Mouse (Mus musculus) liver, embryonic 16.5 days (tissue): ENCODE results near the gene Fndc3a. TPM values are rescaled to one million over a fixed set of nuclear protein-coding genes. Genes with fewer than 3 reads are reported as not detected.

ENCODE experiments used
- ATAC-seq: fragments of 200-750 bp; cut with Nextera tagmentation; 2 replicates; pipeline ENCODE4 v1.8.0; 2017; ENCODE audit warnings: low read depth, mild to moderate bottlenecking, moderate number of reproducible peaks, moderate library complexity
- H3K27ac ChIP-seq: fragments of 300-500 bp; sonication (generic); 2 replicates; pipeline ENCODE4 v1.5.1; 2014; ENCODE audit warnings: mild to moderate bottlenecking, low read length
- H3K27me3 ChIP-seq: fragments of 300-500 bp; sonication (generic); 2 replicates; pipeline ENCODE4 v1.6.1; 2014; ENCODE audit warnings: low read depth, low read length, mixed read lengths; ENCODE audit not compliant: control insufficient read depth, insufficient read depth
- H3K36me3 ChIP-seq: fragments of 300-500 bp; sonication (generic); 2 replicates; pipeline ENCODE4 v1.6.1; 2014; ENCODE audit warnings: mild to moderate bottlenecking; ENCODE audit not compliant: control insufficient read depth, insufficient read depth
- H3K4me1 ChIP-seq: fragments of 300-500 bp; sonication (generic); 2 replicates; pipeline ENCODE4 v1.6.1; 2014; ENCODE audit warnings: low read depth, low read length, mixed read lengths; ENCODE audit not compliant: control insufficient read depth
- H3K4me2 ChIP-seq: fragments of 300-500 bp; sonication (generic); 2 replicates; pipeline ENCODE4 v1.6.1; 2014; ENCODE audit warnings: low read depth, low read length, mixed read lengths
- H3K4me3 ChIP-seq: fragments of 300-500 bp; sonication (generic); 2 replicates; pipeline ENCODE4 v1.5.1; 2014; ENCODE audit warnings: low read depth, mild to moderate bottlenecking, low read length
- H3K9ac ChIP-seq: fragments of 300-500 bp; sonication (generic); 2 replicates; pipeline ENCODE4 v1.6.1; 2014; ENCODE audit warnings: low read depth, low read length
- H3K9me3 ChIP-seq: fragments of 300-500 bp; sonication (generic); replicated peaks from 2 replicates; pipeline ENCODE4 v1.6.1; 2016; ENCODE audit warnings: low read length; ENCODE audit not compliant: control insufficient read depth
- WGBS: fragments of 180-500 bp; shearing (Covaris S2); extraction: QIAGEN DNeasy Blood & Tissue Kit; methylation state at CpG from one replicate; pipeline ENCODE4 v1.1.7; 2014; ENCODE audit not compliant: insufficient replicate concordance; 5-methylcytosine and 5-hydroxymethylcytosine counted together
- polyA plus RNA-seq: library from polyadenylated mRNA; unstranded; fragments of >200 nt; fragmentation: Nextera tagmentation; extraction: Ambion mirVana; gene quantifications from 2 replicates; pipeline ENCODE4 v1.2.1, GENCODE M21; 2015

Fndc3a gene
- polyA plus RNA-seq, 1 experiment from 2014 or later, result 14.2 TPM

DNA sequence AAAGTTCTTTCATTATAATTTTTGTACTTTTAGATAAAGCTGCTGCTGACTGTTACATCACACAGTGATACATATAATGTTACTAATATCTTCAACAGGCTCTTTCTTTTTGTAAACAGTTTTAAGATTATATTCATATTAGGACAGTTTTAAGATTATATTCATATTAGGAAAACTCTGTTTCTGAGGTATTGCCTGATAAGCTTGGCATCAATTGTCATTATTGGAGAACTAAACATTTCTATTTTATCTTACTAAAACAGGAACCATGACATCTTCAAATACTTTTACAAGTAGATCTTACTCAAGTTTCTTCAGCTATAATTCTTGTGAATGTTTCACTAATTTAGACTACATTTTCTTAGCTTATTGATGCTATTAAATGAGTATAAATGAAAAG lies 84.4 kb downstream of the Fndc3a start:
- H3K4me2 ChIP-seq, result no peak overlapping the region
- H3K9ac ChIP-seq, result no peak overlapping the region
- H3K4me1 ChIP-seq, result no peaks in the 10 kb centered on the region
- H3K27me3 ChIP-seq, result no peaks in the 10 kb centered on the region
- no peak overlapping the region for H3K4me3 ChIP-seq
- H3K36me3 ChIP-seq, result no peaks in the 10 kb centered on the region
- no peak overlapping the region for H3K27ac ChIP-seq
- no peaks in the 10 kb centered on the region for H3K9me3 ChIP-seq
- ATAC-seq, result no peak

GRCm38 (mm10) chr14:72604077-72604476 lies 105.7 kb downstream of the Fndc3a start:
- H3K4me2 ChIP-seq, result no peak overlapping the region
- H3K4me3 ChIP-seq, result no peak overlapping the region
- no peak for ATAC-seq

GRCm38 (mm10) chr14:72603194-72603521 lies 106.6 kb downstream of the Fndc3a start:
- Histone ChIP-seq H3K4me2 (peak overlapping the region; percentile 60), H3K4me3 (peak overlapping the region; percentile 71), H3K36me3 (no peaks in the 10 kb centered on the region), H3K4me1 (peaks cover 6% of the 10 kb centered on the region), H3K9me3 (no peaks in the 10 kb centered on the region), H3K27ac (peak overlapping the region; percentile 70), H3K9ac (peak overlapping the region; percentile 73), H3K27me3 (no peaks in the 10 kb centered on the region)
- 1% methylated on average over 8 of the region's 8 CpGs for WGBS
- no peak; the same call in 1 of the 2 replicates for ATAC-seq

More at GRCm38 (mm10) chr14:72604077-72604476, 105.7 kb downstream of the Fndc3a start:
- Histone ChIP-seq H3K27ac (no peak overlapping the region), H3K36me3 (no peaks in the 10 kb centered on the region), H3K9ac (no peak overlapping the region), H3K4me1 (peaks cover 6% of the 10 kb centered on the region), H3K27me3 (no peaks in the 10 kb centered on the region), H3K9me3 (no peaks in the 10 kb centered on the region)
- WGBS, result 69% methylated on average over 3 of the region's 3 CpGs

GRCm38 (mm10) chr14:72602521-72603193 lies 107.1 kb downstream of the Fndc3a start:
- ATAC-seq, result peak; percentile 88
- H3K27me3 ChIP-seq, result no peaks in the 10 kb centered on the region
- H3K4me2 ChIP-seq, result peak overlapping the region; percentile 60
- H3K27ac ChIP-seq, result peak overlapping the region; percentile 70
- peaks cover 6% of the 10 kb centered on the region for H3K4me1 ChIP-seq
- peak overlapping the region; percentile 71 for H3K4me3 ChIP-seq
- WGBS, result 4% methylated on average over 20 of the region's 20 CpGs
- H3K9ac ChIP-seq, result peak overlapping the region; percentile 73
- no peaks in the 10 kb centered on the region for H3K36me3 ChIP-seq
- no peaks in the 10 kb centered on the region for H3K9me3 ChIP-seq

- no peak for ATAC-seq
- Histone ChIP-seq H3K4me1 (peaks cover 6% of the 10 kb centered on the region), H3K9ac (peak overlapping the region; percentile 51), H3K27ac (no peak overlapping the region), H3K9me3 (no peaks in the 10 kb centered on the region), H3K4me2 (peak overlapping the region; percentile 60), H3K36me3 (no peaks in the 10 kb centered on the region), H3K27me3 (no peaks in the 10 kb centered on the region), H3K4me3 (peak overlapping the region; percentile 71)
- WGBS, result 58% methylated on average over 5 of the region's 5 CpGs
Observed at GRCm38 (mm10) chr14:72601381-72602305, 108.2 kb downstream of the Fndc3a start.

GRCm38 (mm10) chr14:72600375-72600774 lies 109.4 kb downstream of the Fndc3a start:
- H3K4me2 ChIP-seq, result peak overlapping the region; percentile 24; the same call in 1 of the 2 replicates
- no peak overlapping the region; the same call in 1 of the 2 replicates for H3K4me3 ChIP-seq
- 0 out of 2 replicates have a peak overlapping the region, but pooled peaks have one; percentile 44 for H3K27ac ChIP-seq
- WGBS, result 64% methylated on average over 6 of the region's 6 CpGs
- H3K36me3 ChIP-seq, result no peaks in the 10 kb centered on the region
- no peaks in the 10 kb centered on the region for H3K9me3 ChIP-seq
- H3K9ac ChIP-seq, result no peak overlapping the region
- H3K4me1 ChIP-seq, result peaks cover 6% of the 10 kb centered on the region
- no peaks in the 10 kb centered on the region for H3K27me3 ChIP-seq
- no peak for ATAC-seq

GRCm38 (mm10) chr14:72598976-72599740 lies 110.6 kb downstream of the Fndc3a start:
- 70% methylated on average over 7 of the region's 7 CpGs for WGBS
- no peak overlapping the region for H3K4me2 ChIP-seq
- H3K9ac ChIP-seq, result no peak overlapping the region
- no peak overlapping the region for H3K4me3 ChIP-seq
- H3K27ac ChIP-seq, result no peak overlapping the region
- peaks cover 6% of the 10 kb centered on the region for H3K4me1 ChIP-seq
- no peaks in the 10 kb centered on the region for H3K9me3 ChIP-seq
- ATAC-seq, result no peak
- H3K36me3 ChIP-seq, result no peaks in the 10 kb centered on the region
- H3K27me3 ChIP-seq, result no peaks in the 10 kb centered on the region

DNA sequence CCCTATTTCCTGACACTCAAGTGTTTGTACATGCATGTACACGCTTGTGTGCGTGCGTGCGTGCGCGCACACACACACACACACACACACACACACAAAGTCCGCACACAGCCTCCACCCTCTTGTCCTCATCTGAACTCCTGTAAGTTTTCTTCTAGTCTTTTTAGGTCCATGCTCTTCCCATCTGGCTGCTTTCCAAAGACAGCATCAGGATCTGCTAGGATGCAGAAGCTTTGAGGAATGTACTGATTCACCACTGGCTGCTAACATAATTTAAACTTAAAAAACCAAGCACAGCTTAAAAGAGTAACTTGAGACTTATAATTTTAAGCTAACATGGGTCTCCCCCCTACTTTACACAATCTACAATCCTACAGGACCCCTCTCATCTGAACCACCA lies 115.6 kb downstream of the Fndc3a start:
- H3K9me3 ChIP-seq, result no peaks in the 10 kb centered on the region
- H3K27me3 ChIP-seq, result no peaks in the 10 kb centered on the region
- ATAC-seq, result no peak
- H3K36me3 ChIP-seq, result no peaks in the 10 kb centered on the region
- no peak overlapping the region for H3K4me3 ChIP-seq
- H3K4me2 ChIP-seq, result no peak overlapping the region
- no peaks in the 10 kb centered on the region for H3K4me1 ChIP-seq
- H3K9ac ChIP-seq, result no peak overlapping the region
- 77% methylated on average over 7 of the region's 7 CpGs for WGBS
- H3K27ac ChIP-seq, result no peak overlapping the region
